Mouse (Mus musculus): ENCODE measurements around the gene 5530401A14Rik.

Gene 5530401A14Rik

DNA sequence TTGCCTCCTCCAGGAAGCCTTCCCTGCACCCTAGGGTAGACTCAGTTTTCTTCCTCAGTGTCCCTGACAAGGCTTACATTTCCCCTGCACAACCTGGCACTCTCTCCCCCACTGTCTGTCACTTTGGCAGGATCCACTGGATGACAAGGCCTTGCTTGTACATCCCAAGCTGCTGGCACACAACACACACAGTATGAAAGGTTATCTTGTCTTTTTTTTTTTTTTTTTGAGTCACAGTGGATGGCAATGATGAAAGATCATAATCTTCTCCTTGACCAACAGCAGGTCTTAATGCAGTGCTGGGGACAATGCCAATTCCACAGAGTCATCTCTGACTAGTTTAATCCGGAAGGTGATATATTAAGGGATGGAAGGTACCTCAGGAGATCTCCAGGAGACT lies 77.0 kb downstream of the 5530401A14Rik start:
- no peak for DNase-seq (ENCODE audit: low spot score)

DNA sequence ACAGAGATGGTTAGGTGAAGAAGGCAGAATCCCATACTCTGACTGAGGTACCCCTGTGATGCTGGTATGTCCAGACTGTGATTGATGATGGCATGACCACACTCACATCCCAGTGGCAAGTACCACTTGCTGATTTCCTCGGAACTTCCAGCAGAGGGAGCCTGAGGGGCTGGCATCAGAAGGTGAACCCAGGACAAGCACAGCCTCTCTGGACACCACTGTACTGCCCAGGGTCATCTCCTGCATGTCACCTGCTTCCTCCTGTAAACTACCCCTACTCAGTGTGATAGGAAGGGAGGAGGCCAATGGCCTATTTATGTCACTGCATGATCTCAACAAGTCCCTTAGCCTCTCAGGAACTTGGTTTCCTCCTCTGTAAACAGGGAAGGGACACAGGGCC lies 80.5 kb downstream of the 5530401A14Rik start:
- DNase-seq (ENCODE audit: low spot score): no peak

DNA sequence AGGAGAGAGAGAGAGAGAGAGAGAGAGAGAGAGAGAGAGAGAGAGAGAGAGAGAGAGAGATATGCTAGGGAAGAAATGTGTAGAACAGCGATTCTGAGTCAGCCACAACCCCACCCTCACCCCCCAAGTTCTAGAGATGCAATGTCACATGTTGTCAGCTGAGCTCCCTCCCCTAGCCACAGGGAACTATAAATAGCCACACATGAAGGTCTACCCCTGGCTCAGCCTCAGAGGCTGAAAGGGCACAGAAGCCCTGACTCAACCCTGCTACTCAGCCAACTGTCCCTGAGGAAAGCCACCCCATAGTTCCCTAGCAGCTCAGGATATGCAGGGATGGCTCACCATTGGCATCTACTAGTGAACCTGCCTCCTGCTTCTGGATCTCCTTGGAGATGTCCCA lies 81.7 kb downstream of the 5530401A14Rik start:
- no peak for DNase-seq (ENCODE audit: low spot score)

Measured in testis, postnatal 14 days (tissue).